Mouse (Mus musculus): ENCODE measurements around the gene D430041D05Rik.

The D430041D05Rik gene

DNA sequence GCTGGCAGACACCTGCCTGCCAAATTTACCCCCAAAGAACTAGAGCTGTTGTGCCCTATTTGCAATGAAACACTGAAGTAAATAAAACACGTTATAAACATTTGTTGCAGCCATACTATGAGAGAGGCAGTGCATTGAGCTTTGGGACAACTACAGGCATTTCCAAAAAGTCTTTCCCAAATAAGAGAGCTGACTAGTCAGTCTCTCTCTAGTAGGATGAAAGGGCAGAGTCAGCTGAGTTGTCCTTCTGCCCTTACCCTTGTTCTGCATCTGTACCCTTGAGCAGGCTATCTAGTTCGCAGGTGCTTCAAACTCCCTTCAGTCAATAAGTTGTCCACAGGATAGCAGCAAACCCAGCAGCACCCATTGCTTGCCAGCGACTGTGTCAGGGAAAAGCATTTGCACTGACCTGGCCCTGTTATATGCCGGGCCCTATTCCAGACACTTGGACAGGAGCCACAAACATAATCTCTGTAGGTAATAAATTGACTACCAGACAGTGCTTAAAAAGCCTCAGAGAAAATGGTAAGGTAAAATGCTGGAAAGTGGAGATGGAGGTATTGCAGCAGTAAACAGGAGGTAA is at the start of gene D430041D05Rik:
Gene D430041D05Rik, minus strand, starts transcription at position 51 of the 583 bp plus-strand sequence.
- in situ Hi-C loops (cut with MseI, MboI): loop anchor here in 1 of 2 experiments (10.0 kb wide), 1 partner anchor 376 kb away; no protein-coding TSS in a partner anchor

DNA sequence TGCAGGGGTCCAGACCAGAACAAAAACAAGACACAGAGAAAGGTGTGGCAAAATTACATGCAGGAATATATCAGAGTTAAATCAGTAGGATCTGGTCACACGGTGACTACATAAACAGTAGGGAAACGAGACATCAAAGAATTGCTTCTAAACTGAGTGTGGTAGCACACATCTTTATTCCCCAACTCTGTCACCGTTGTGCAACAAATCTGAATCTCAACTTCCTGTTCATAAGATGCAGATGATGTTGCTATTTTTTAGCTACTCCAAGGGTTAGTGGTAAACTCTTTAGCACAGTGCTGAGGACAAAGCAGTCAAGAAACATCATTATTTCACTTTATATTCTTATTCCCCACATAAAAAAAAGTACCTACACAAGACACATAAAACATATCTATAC is 49.2 kb upstream of the D430041D05Rik start:
- in situ Hi-C loops (cut with MseI, MboI): no loop called here

DNA sequence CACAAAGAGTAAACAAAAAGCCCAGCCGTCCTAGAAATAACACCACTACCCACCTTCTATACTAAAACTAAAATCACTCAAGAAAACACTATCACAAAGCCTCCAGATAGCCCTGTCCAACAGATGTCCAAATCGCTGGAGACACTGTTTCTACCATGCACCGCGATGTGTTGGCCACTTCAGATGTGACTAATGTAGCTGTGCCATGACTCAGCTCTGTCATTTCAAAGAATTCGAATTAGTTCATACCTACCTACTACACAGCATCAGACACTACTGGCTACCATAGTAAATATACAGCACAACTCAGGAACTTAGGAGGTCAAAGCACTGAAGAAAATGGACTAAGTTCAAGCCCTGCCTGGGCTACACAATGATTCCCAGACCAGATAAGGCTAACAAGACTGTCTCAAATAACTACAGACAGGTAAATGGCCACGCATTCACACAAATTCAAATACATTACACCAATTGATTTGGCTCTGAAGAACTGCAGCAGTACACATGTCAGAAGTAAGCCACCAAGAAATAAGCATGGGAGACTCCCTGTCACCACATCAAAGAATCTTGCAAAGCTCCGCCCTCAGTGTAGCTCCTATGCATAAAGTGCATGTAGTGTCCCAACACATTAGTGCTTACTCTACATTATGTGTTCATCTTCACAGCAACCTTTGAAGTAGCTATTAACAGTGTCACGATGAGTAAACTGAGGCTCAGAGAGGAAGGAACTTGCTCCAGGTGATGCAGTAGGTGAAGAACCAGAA is 47.9 kb upstream of the D430041D05Rik start:
- in situ Hi-C loops (cut with MseI, MboI): no loop called here

DNA sequence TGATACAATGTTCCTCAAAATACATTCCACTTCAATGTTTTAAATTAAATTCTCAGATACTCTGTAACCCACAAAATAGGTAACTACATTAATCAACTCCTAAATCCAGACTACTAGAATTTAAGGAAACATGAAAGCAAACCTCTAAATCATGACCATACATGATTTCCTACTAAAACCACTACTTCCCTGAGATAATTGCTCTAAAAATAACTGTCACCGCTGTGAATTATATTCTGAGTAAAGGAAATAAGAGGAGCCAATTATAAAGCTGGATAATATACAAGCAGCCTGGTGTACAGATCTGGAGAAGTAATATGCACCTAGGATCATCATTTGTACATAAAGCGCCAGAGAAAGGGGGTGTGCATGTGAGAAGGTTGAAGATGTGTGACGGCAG is 46.3 kb upstream of the D430041D05Rik start:
- in situ Hi-C loops (cut with MseI, MboI): no loop called here

DNA sequence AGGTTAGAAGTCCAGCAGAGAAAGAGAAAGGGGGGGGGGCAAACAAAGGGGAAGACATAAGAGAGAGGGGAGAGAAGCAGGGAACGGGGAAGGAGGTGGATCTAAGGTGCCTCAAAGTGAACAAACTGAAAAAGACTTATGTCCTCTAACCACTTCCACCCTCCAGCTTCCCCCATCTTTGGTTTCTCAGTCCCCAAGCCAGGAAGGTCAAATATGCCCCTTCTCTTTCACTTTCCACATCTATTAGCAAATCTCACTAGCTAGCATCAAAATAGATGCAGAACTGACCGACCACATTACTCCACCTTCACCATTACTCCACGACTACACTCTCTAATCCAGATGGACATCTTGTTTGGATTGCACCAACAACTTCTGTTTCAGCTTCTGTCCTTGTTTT is 39.9 kb upstream of the D430041D05Rik start:
- in situ Hi-C loops (cut with MseI, MboI): no loop called here

DNA sequence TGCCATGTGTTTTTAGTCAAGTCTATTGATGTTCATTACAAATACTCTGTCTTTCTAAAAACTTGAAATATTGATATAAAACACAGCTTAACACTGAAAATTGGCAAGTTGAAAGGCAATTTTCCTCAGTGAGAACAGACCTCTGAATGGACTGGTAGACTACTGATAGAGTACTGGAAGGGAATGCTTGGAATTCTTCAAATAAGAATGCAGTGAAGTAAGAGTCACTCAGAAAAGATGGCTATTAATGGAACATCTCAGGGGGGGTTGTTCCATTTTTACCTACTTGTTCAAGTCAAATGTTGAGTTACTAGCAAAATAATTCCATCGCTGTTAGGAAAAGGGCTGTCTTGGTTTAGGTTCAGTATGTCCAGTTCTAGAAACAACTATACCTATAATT is 38.4 kb upstream of the D430041D05Rik start:
- in situ Hi-C loops (cut with MseI, MboI): loop anchor here (10.0 kb wide), 1 partner anchor 126 kb away; no protein-coding TSS in a partner anchor

DNA sequence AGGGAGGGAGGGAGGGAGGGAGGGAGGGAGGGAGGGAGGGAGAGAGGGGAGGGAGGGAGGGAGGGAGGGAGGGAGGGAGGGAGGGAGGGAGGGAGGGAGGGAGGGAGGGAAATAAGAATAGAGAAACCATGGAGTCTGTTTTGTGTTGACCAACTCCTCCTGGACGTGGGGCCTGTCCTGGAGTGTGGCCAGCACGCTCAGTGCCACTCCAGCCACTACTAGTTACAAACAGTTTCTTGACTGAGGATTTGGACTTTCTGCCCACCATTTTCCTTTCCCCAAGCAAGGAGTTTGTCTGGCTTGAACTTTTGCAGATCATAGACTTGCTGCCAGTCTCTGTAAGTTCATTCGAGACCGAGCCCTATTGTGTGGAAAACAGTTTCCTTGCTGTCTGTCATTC is 37.4 kb upstream of the D430041D05Rik start:
- in situ Hi-C loops (cut with MseI, MboI): loop anchor here (10.0 kb wide), 1 partner anchor 127 kb away; no protein-coding TSS in a partner anchor

DNA sequence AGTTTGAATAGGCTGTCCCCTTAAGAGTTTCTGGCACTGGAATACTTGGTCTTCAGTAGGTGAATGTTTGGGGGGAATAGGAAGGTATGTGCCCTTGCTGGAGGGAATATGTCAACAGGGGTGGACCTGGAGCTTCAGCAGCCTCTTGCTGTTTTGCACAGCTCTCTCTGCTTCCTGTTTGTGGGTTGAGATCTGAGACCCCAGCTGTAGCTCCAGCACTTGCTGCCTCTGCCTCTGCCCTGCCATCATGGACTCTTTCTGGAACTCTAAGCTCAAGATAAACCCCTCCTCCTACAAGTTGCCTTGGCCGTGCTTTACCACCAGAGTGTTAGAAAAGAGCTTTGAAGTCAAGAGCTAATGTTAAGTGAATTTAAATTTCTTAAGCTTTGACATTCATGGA is 35.2 kb upstream of the D430041D05Rik start:
- in situ Hi-C loops (cut with MseI, MboI): loop anchor here (10.0 kb wide), 1 partner anchor 129 kb away; no protein-coding TSS in a partner anchor

DNA sequence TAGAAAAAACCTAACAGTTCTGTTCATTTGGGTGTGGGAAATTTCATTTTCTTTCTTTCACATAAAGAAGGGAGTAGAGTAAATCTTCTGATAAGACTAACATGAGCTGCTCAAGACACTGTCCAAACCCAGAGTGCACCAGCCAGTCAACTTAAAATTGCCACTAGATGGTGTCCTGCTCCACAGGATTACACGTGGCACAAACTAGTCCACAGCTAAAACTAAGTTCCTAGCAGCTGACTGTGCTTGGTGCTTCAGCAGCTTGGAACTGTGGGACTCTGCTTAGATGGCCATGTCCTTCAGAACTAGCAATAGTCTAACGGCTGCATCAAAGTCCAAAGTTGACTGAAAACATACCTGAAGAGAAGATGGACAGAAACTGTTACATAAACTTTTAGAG is 34.0 kb upstream of the D430041D05Rik start:
- in situ Hi-C loops (cut with MseI, MboI): loop anchor here (10.0 kb wide), 1 partner anchor 130 kb away; no protein-coding TSS in a partner anchor

DNA sequence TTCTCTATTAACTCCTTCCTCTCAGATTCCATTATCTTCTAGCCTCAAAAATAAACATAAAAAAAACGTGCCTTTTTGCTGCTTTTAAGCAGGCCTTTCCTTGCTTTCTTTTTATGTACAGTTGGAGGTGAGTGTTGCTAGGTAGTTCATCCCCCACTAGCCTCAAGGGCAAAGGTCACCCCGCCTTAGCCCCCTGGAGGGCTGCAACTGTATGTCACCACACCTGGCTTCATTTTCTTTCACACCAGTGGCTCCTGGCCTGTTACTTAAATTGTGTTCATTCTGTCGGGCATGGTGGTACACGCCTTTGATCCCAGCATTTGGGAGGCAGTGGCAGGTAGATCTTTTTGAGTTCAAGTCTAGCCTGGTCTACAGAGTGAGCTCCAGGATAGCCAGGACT is 31.5 kb upstream of the D430041D05Rik start:
- in situ Hi-C loops (cut with MseI, MboI): loop anchor here (10.0 kb wide), 1 partner anchor 132 kb away; no protein-coding TSS in a partner anchor

DNA sequence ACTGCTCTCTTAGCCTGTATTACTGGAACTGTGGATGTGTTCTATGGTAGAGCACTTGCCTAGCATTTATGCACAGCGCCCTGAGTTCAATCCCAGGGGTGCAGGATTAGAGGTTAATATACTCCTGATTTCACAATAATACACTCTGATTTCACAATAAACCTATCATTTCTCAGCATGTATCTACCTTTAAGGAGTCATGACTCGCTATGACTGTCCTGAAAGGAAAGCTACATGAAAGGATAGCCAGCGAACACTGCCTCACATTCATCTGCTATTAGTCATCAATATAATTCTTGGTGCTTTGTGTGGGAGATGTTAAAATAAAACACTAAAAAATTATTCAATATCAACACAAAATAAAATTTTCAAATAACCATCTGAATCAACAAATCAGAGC is 25.4 kb upstream of the D430041D05Rik start:
- in situ Hi-C loops (cut with MseI, MboI): no loop called here

DNA sequence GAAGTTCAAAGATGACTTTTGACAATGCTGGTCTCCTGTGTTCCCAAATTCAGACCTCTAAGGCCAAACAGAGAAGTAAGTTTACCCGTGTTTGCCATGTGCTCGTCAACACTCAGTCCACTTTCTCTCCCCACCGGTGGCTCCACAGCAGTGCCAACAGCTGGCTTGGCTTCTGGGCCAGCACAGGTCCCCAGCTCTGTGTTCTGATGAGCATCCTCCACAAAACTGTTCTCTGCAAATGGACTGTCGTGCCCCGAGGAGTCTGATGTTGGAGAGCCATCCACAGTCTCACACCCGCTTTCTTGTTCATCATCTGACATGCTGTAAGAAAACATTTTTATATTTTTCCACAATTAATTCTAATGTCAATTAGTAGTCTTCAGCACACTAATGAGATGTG is 20.3 kb upstream of the D430041D05Rik start:
- in situ Hi-C loops (cut with MseI, MboI): no loop called here

DNA sequence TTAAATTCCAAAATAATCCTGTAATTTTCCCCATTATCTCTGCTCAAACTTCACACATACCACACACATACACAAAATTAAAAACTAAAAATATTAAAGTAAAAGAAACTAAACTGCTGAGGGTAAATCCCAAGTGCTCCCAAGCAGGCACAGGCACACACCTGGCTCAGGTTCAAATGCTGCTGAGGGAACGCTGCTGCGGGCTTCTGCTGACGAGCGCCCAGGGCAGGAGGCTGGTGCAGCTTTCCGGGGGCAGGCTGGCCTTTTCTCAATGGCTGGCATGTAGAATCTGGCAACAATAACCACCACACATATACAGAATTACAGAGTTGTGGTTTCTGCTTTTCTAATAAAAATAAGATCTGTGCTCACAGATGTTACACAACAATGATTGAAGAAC is 19.8 kb upstream of the D430041D05Rik start:
- in situ Hi-C loops (cut with MseI, MboI): no loop called here

DNA sequence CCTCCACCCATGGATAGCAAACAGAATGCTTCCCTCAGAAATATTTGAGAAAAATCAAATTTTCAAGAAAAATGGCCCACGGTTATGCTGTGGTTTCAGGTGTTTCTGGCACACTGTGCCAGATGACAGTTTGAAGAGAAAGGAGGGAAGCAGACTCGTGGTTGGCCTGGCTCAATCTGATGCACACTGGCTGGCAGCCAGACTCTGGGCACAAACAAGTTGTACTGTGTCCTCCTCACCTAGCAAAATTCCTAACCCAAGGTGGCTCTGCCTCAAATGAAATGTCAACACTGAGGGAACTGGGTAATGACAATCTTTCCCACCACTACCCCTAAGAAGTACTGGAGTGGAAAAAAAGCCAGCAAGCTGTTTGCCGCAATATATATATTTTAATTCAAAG is 15.3 kb upstream of the D430041D05Rik start:
- in situ Hi-C loops (cut with MseI, MboI): loop anchor here in 1 of 2 experiments (10.0 kb wide), 1 partner anchor 391 kb away; no protein-coding TSS in a partner anchor

DNA sequence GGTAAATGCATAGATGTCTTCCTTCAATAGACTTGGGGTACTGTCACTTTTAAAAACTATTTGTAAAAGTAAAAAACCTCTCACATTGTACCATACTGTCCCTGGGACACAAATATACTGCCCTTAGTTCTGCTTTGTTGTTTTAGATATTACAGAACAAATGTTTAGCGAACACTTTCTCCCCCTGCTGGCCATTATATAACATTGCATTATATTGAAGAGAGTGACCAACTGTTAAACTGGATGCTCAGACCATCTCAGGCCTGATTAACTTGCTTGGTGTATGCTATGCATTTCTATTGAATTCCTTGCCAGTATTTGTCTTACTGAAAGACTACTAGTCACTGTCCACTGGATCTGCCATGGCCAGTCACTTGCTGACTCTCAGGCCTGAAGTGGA is 11.4 kb upstream of the D430041D05Rik start:
- in situ Hi-C loops (cut with MseI, MboI): loop anchor here (5.0 to 10.0 kb wide), 2 partner anchors 285 to 387 kb away; no protein-coding TSS in a partner anchor

DNA sequence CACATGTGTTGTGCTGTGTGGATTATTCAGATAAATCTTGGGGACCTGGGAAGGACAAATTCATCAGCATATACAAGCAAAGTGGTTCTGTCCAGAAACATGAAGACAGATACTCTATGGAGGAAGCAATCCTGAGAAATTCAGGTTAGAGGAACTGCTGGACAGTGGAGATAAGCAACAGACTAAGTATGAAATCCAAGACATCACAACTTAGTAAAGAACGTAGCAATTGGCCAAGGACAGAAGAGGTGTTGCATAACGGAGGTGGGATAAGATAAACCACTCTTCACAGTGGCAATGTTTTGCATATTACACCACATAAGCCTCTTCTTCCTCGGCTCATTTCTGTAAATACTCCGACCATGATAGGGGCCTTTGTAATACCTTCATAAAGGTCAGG is 10.0 kb upstream of the D430041D05Rik start:
- in situ Hi-C loops (cut with MseI, MboI): loop anchor here (5.0 to 10.0 kb wide), 2 partner anchors 284 to 386 kb away; no protein-coding TSS in a partner anchor

DNA sequence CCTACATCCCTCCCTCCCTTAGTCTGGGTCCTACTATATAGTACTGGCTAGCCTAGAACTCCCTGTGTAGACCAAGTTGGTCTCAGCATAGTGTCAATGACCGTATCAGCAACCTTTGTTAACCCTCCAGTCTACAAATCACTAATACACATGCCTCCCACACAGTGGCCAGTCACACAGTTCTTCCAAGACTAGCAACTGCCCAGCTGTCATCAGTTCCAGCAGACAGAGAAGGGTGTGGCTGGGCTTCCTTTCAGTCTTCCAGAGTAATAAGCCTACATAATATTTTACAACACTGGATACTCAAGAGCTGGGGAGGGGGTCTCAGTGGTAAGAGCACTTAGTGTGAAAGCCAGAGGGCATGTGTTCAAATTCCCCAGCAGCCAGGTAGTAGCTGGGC is 9.2 kb upstream of the D430041D05Rik start:
- in situ Hi-C loops (cut with MseI, MboI): loop anchor here (5.0 to 10.0 kb wide), 2 partner anchors 283 to 385 kb away; no protein-coding TSS in a partner anchor

DNA sequence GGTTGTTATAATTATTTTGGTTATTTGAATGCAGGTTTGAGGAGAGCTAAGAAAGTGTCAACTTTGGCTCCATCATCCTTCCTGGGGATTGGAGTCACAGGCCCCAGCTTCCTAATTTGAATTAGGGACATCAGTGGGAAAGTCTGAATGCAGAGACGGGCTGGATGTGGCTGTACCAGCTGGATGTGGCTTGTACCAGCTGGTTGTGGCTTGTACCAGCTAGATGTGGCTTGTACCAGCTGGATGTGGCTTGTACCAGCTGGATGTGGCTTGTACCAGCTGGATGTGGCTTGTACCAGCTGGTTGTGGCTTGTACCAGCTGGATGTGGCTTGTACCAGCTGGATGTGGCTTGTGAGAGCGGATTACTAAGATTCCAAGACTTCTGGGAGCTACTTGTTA is 8.6 kb upstream of the D430041D05Rik start:
- in situ Hi-C loops (cut with MseI, MboI): loop anchor here in 1 of 2 experiments (10.0 kb wide), 1 partner anchor 385 kb away; no protein-coding TSS in a partner anchor

DNA sequence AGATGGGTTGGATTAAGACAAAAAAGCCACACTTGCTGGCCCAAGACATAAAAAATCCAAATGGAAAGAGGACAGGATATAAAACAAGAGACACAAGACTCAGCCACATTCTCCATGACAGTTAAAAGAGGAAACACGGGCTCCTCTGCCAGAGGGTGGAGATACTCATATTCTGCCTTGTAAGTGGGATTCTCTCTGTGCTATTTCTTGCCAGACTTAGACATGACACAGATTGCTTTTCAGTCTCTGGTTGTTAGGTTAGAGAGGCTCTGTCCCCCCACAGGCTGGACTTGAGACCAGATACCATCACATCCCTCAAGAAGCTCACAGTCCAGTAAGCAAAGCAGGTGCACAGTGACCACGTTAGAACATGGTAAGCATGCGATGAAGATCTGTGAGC is 2.2 kb upstream of the D430041D05Rik start:
- in situ Hi-C loops (cut with MseI, MboI): loop anchor here in 1 of 2 experiments (10.0 kb wide), 1 partner anchor 378 kb away; no protein-coding TSS in a partner anchor

DNA sequence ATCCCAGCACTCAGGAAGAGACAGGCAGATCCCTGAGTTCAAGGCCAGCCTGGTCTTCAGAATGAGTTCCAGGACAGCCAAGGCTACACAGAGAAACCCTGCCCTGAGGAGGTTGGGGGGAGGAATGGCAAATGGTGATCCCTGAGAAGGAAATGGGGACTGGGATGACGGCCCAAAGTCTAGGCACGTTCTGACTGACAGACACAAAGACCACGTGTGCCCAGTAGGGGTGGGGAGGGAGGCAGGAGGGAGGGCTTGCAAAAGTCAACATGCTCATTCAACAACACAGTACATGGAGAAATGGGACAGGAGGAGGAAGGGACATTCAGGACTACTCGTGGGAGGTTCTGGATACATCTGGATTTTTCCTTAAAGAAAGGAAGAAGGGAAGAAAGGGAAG is 1.7 kb upstream of the D430041D05Rik start:
- in situ Hi-C loops (cut with MseI, MboI): loop anchor here in 1 of 2 experiments (10.0 kb wide), 1 partner anchor 378 kb away; no protein-coding TSS in a partner anchor

DNA sequence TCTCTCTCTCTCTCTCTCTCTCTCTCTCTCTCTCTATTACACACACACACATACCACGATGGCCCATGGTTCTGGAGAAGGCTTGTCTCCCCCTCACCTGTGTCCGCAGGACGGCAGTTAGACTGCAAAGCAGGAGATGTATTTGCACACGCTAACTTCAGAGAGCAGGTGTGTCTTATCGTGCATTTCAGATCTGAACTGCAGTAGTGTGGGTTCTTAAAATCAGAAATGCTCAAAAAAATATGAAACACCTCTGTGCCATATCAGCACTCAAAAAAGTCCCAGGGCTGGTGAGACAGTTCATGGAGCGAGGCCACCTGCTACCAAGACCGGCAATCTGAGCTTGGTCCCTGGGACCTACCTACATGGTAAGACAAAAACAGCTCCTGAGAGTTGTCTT is 993 bp upstream of the D430041D05Rik start:
- in situ Hi-C loops (cut with MseI, MboI): loop anchor here in 1 of 2 experiments (10.0 kb wide), 1 partner anchor 377 kb away; no protein-coding TSS in a partner anchor
